Mouse (Mus musculus) left cerebral cortex, postnatal 4 days (tissue): ENCODE data around the gene Ptgs2. TPM values are rescaled to one million over a fixed set of nuclear protein-coding genes. Genes with fewer than 3 reads are reported as not detected.

Experiments used
- DNase-seq: peaks from one replicate; pipeline ENCODE4 v3.0.0-alpha.2; 2022
- intact Hi-C: fragments of 180-260 bp; cut with DNase I; formaldehyde crosslinking; loops from one replicate; pipeline ENCODE4 v1.15.1; 2025
- microRNA-seq: library from miRNA; unstranded; fragments of <30 nt; microRNA quantifications from one replicate; pipeline ENCODE4 v1.2.0, GENCODE M21; 2022
- total RNA-seq, 2 experiments: library from RNA; stranded (reverse); gene quantifications; 2 replicates each; pipeline ENCODE4 v1.2.3; 2021

Ptgs2 gene
- total RNA-seq, 2 experiments from 2014 or later: 0.44 to 0.96 TPM

DNA sequence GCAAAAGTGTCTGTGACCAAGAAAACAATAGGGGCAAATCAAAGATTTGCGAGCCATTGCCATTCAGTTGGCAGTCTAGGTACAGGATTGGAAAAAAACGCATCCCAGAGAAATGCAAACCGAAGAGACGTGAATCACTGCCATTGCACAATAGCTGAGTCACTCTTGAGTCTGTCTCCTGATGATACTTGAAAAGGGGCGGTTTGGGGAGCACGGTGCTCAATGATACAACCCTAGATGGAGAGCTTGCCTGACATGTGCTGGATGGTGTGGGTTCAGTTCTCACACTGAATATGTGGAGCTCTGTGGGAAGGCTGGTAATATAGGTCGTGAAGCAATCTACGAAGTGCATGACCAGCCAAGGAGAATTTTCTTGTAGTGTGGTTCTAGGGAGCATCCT, 45.2 kb downstream of the Ptgs2 start:
- intact Hi-C loops: no loop called here
- DNase-seq: no peak

DNA sequence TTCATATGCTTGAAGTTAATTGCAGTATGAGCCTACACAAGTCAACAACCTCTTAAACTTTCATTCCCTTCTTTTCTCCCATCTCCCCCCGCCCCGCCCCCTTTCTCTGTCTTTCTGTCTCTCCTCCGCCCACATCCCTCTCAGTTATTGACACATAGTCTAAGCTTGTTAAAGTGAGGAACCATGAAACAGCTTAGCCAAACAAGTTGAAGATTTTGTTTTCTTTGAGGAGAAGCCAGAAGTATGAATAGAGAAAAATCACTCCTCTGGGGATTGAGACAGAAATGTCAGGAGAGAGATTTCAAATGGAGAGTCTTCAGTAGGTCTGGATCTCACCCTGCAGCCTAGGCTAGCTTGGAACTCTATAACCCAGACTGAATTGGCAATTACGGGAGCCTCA, 47.4 kb downstream of the Ptgs2 start:
- DNase-seq: no peak
- intact Hi-C loops: no loop called here

DNA sequence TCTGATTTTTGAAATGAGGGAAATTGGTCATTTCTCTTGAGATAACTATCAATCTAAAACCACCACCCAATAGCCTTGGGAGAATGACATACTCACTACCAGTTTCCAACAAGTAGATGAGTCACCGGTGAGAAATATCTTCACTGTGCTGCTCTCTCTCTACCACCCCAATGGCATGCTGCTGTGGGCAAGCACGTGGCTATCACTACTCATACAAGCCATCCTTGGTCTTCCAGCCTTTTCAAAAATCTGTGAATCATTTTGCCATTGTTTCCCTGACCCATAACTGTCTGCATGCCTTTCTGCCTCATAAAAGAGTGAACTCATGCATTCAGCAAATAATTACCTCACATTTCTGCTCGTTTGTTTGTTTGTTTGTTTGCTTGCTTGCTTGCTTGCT, 51.6 kb downstream of the Ptgs2 start:
- intact Hi-C loops: no loop called here

More for the DNA sequence above, 51.6 kb downstream of the Ptgs2 start:
- DNase-seq: no peak

Small RNA genes within 50 kb of the gene (microRNA-seq; reads per million reads assigned to microRNA genes)
- gene Gm44329: not detected

Other genes starting within 250 kb of the Ptgs2 start
- 1 to 10 TPM in 1 of 2 experiments, under 1 TPM in 1; 0.56 to 2.1 TPM for gene Pla2g4a, start 138.7 kb upstream of the Ptgs2 start, total RNA-seq
- gene Pdc, start 219.4 kb downstream of the Ptgs2 start, total RNA-seq: not detected